Mouse (Mus musculus) olfactory bulb, adult 2 months (tissue): ENCODE measurements at regions not wholly inside any gene's neighbourhood (a gene's known extent, or its start where the extent isn't known, plus 50 kb on each side); places are given as distances from the start of the nearest gene placed in this dataset.

Experiments
- CTCF ChIP-seq: fragments of 200-500 bp; IDR thresholded peaks from 2 replicates; pipeline ENCODE4 v1.5.1; 2012; ENCODE audit warnings: low read depth, mild to moderate bottlenecking, low read length, moderate library complexity; ENCODE audit not compliant: insufficient read depth
- POLR2A ChIP-seq: fragments of 200-500 bp; IDR thresholded peaks from 2 replicates; pipeline ENCODE4 v1.6.1; 2012; ENCODE audit warnings: mild to moderate bottlenecking, low read depth, low read length, moderate library complexity; ENCODE audit not compliant: insufficient read depth

GRCm38 (mm10) chr11:66606646-66607045, 80.9 kb upstream of the Shisa6 start:
- TF ChIP-seq CTCF (no peak), POLR2A (no peak)
